In genomic region chr2:38964198-38964597, GRCm38 (mm10) we compare ENCODE assay signal across 15 mouse cellular contexts. TPM values are rescaled to one million over a fixed set of nuclear protein-coding genes. Genes with fewer than 3 reads are reported as not detected.
DNase-seq lines count a peak whose midpoint lies in the region; ATAC-seq and TF ChIP-seq lines count a peak whose summit lies in the region.
"Had no signal": no experiment of that assay in that cellular context is flagged by ENCODE, and none has a peak within 500 bp of the region (broad histone marks: within the 10 kb centered on the region; RNA-seq: fewer than 3 reads in every experiment).

No protein-coding gene starts in this region.

- H3K4me3 ChIP-seq in kidney, postnatal 0 days (replicated peaks; ENCODE audit: low read depth, low read length), result no peak overlapping the region
- no peak overlapping the region for H3K4me3 ChIP-seq in neural tube, embryonic 12.5 days
- no peak overlapping the region for H3K4me3 ChIP-seq in forebrain, embryonic 12.5 days (replicated peaks)
- H3K4me3 ChIP-seq: heart, embryonic 15.5 days; liver, embryonic 15.5 days; midbrain, embryonic 12.5 days had no signal

- TF ChIP-seq CTCF in kidney, postnatal 0 days (IDR thresholded peaks at IDR 0.05; ENCODE audit: low read depth), result no peak

- no peaks in the 10 kb centered on the region for H3K36me3 ChIP-seq in kidney, postnatal 0 days (ENCODE audit: insufficient read depth, low read length)
- H3K36me3 ChIP-seq in neural tube, embryonic 12.5 days, result no peaks in the 10 kb centered on the region
- H3K36me3 ChIP-seq in forebrain, embryonic 12.5 days (replicated peaks), result no peaks in the 10 kb centered on the region
- H3K36me3 ChIP-seq: heart, embryonic 15.5 days; liver, embryonic 15.5 days; midbrain, embryonic 12.5 days had no signal

- no peak for ATAC-seq in kidney, postnatal 0 days (replicated peaks; ENCODE audit: low FRiP score, low read depth)
- ATAC-seq in neural tube, embryonic 12.5 days (ENCODE audit: low FRiP score, low read depth), result peak; percentile 78; the same call in 1 of the 2 replicates
- ATAC-seq in forebrain, embryonic 12.5 days (ENCODE audit: low FRiP score), result no peak
- ATAC-seq: intestine, embryonic 16.5 days had no signal

- peak; percentile 77 for DNase-seq in kidney, postnatal 0 days (ENCODE audit: low spot score)
- DNase-seq in kidney, postnatal 36 days, result no peak
- DNase-seq in embryo, embryonic 10 days (ENCODE audit: low spot score), result peak; percentile 79
- peak; percentile 71 for DNase-seq in forelimb bud, embryonic 11.5 days (ENCODE audit: low read depth, low spot score)
- DNase-seq in heart, postnatal 25 days (ENCODE audit: low spot score), result no peak
- DNase-seq: cerebellum, adult 11-12 months; layer of hippocampus, adult 9-11 months; lung, postnatal 36 days had no signal

- no peak overlapping the region for H3K27ac ChIP-seq in kidney, postnatal 0 days
- no peak overlapping the region for H3K27ac ChIP-seq in neural tube, embryonic 12.5 days
- H3K27ac ChIP-seq in forebrain, embryonic 12.5 days, result no peak overlapping the region
- H3K27ac ChIP-seq: heart, embryonic 15.5 days; liver, embryonic 15.5 days; midbrain, embryonic 12.5 days had no signal

- H3K4me1 ChIP-seq in kidney, postnatal 0 days (replicated peaks; ENCODE audit: insufficient read depth, low read length), result no peaks in the 10 kb centered on the region
- no peaks in the 10 kb centered on the region for H3K4me1 ChIP-seq in neural tube, embryonic 12.5 days
- H3K4me1 ChIP-seq in forebrain, embryonic 12.5 days, result no peaks in the 10 kb centered on the region
- H3K4me1 ChIP-seq: heart, embryonic 15.5 days; midbrain, embryonic 12.5 days had no signal

- H3K4me2 ChIP-seq in kidney, postnatal 0 days (ENCODE audit: low read length), result no peak overlapping the region
- no peak overlapping the region for H3K4me2 ChIP-seq in neural tube, embryonic 12.5 days (replicated peaks)
- H3K4me2 ChIP-seq in forebrain, embryonic 12.5 days, result no peak overlapping the region
- H3K4me2 ChIP-seq: heart, embryonic 15.5 days; liver, embryonic 15.5 days; midbrain, embryonic 12.5 days had no signal

- H3K27me3 ChIP-seq in kidney, postnatal 0 days (ENCODE audit: insufficient read depth, low read length), result no peaks in the 10 kb centered on the region
- no peaks in the 10 kb centered on the region for H3K27me3 ChIP-seq in neural tube, embryonic 12.5 days (replicated peaks)
- no peaks in the 10 kb centered on the region for H3K27me3 ChIP-seq in forebrain, embryonic 12.5 days
- H3K27me3 ChIP-seq: heart, embryonic 15.5 days; liver, embryonic 15.5 days; midbrain, embryonic 12.5 days had no signal

- no peaks in the 10 kb centered on the region for H3K9me3 ChIP-seq in kidney, postnatal 0 days (replicated peaks; ENCODE audit: low read length)
- no peaks in the 10 kb centered on the region for H3K9me3 ChIP-seq in neural tube, embryonic 12.5 days
- H3K9me3 ChIP-seq in forebrain, embryonic 12.5 days, result no peaks in the 10 kb centered on the region
- H3K9me3 ChIP-seq: heart, embryonic 15.5 days; liver, embryonic 15.5 days; midbrain, embryonic 12.5 days had no signal

- intact Hi-C loops in heart, postnatal 25 days (cut with DNase I), result no loop called here

- 3% methylated on average over 4 of the region's 4 CpGs for WGBS in kidney, postnatal 0 days
- 26% methylated on average over 4 of the region's 4 CpGs for WGBS in neural tube, embryonic 12.5 days
- WGBS in forebrain, embryonic 12.5 days, result 57% methylated on average over 4 of the region's 4 CpGs

- H3K9ac ChIP-seq in kidney, postnatal 0 days (ENCODE audit: low read depth, low read length), result no peak overlapping the region
- no peak overlapping the region for H3K9ac ChIP-seq in neural tube, embryonic 12.5 days
- H3K9ac ChIP-seq in forebrain, embryonic 12.5 days, result no peak overlapping the region
- H3K9ac ChIP-seq: heart, embryonic 15.5 days; liver, embryonic 15.5 days; midbrain, embryonic 12.5 days had no signal

RNA-seq across cellular contexts. Expression of gene Olfml2a, which starts 32.4 kb away (rescaled TPM):
- polyA plus RNA-seq in kidney, postnatal 0 days (2015; fragmentation: Nextera tagmentation; extraction: Ambion mirVana), result 2.4 and 2.7 TPM in 2 replicates
- polyA plus RNA-seq in neural tube, embryonic 12.5 days (2016; fragmentation: Nextera tagmentation; extraction: Ambion mirVana), result 4.4 and 5.3 TPM in 2 replicates
- polyA plus RNA-seq in forebrain, embryonic 12.5 days (2016; fragmentation: Nextera tagmentation; extraction: Ambion mirVana), result 2.1 and 2.4 TPM in 2 replicates
- total RNA-seq in heart, postnatal 25 days (2021), result 1 to 10 TPM; 5.2 to 6.3 TPM
- total RNA-seq: neutrophil, adult 5-6 weeks had no signal

RNA-seq across cellular contexts. Expression of gene Wdr38, which starts 33.1 kb away (rescaled TPM):
- 1.5 and 1.6 TPM in 2 replicates for polyA plus RNA-seq in kidney, postnatal 0 days (2015; fragmentation: Nextera tagmentation; extraction: Ambion mirVana)
- 1.6 and 2.0 TPM in 2 replicates for polyA plus RNA-seq in neural tube, embryonic 12.5 days (2016; fragmentation: Nextera tagmentation; extraction: Ambion mirVana)
- polyA plus RNA-seq in forebrain, embryonic 12.5 days (2016; fragmentation: Nextera tagmentation; extraction: Ambion mirVana), result 1.5 and 1.7 TPM in 2 replicates
- under 1 TPM; 0.08 TPM for total RNA-seq in heart, postnatal 25 days (2021)

RNA-seq across cellular contexts. Expression of gene Nr6a1, which starts 36.7 kb away (rescaled TPM):
- polyA plus RNA-seq in kidney, postnatal 0 days (2015; fragmentation: Nextera tagmentation; extraction: Ambion mirVana), result 0.51 TPM in 2 replicates
- 4.2 and 5.2 TPM in 2 replicates for polyA plus RNA-seq in neural tube, embryonic 12.5 days (2016; fragmentation: Nextera tagmentation; extraction: Ambion mirVana)
- polyA plus RNA-seq in forebrain, embryonic 12.5 days (2016; fragmentation: Nextera tagmentation; extraction: Ambion mirVana), result 1.7 and 2.7 TPM in 2 replicates
- 1 to 10 TPM; 1.1 TPM for total RNA-seq in heart, postnatal 25 days (2021)

RNA-seq across cellular contexts. Expression of gene Arpc5l, which starts 41.0 kb away (rescaled TPM):
- polyA plus RNA-seq in kidney, postnatal 0 days (2015; fragmentation: Nextera tagmentation; extraction: Ambion mirVana), result 133 and 135 TPM in 2 replicates
- 122 and 133 TPM in 2 replicates for polyA plus RNA-seq in neural tube, embryonic 12.5 days (2016; fragmentation: Nextera tagmentation; extraction: Ambion mirVana)
- polyA plus RNA-seq in forebrain, embryonic 12.5 days (2016; fragmentation: Nextera tagmentation; extraction: Ambion mirVana), result 137 and 143 TPM in 2 replicates
- 10 to 100 TPM; 81.8 to 87.5 TPM for total RNA-seq in heart, postnatal 25 days (2021)

RNA-seq across cellular contexts. Expression of gene Rpl35, which starts 41.2 kb away (rescaled TPM):
- polyA plus RNA-seq in kidney, postnatal 0 days (2015; fragmentation: Nextera tagmentation; extraction: Ambion mirVana), result 1,056 and 1,199 TPM in 2 replicates
- 887 and 959 TPM in 2 replicates for polyA plus RNA-seq in neural tube, embryonic 12.5 days (2016; fragmentation: Nextera tagmentation; extraction: Ambion mirVana)
- polyA plus RNA-seq in forebrain, embryonic 12.5 days (2016; fragmentation: Nextera tagmentation; extraction: Ambion mirVana), result 970 and 1,048 TPM in 2 replicates
- total RNA-seq in heart, postnatal 25 days (2021), result 100 to 1,000 TPM; 298 to 299 TPM

Comparison
In these comparisons a context has a peak if more than half of its experiments do, and no peak if none do; other contexts are left out.
1. DNase-seq: peak in kidney, postnatal 0 days (single experiment), embryo, embryonic 10 days (single experiment) and forelimb bud, embryonic 11.5 days (single experiment); none in kidney, postnatal 36 days (0 of 2) and heart, postnatal 25 days (single experiment).